Mouse (Mus musculus) brain, embryonic 14.5 days (tissue): Measurements from ENCODE around the gene Cmtr1.

Experiments
- CTCF ChIP-seq: fragments of 200-500 bp; IDR thresholded peaks from 2 replicates; pipeline ENCODE4 v1.5.1; 2012; ENCODE audit warnings: inconsistent platforms, mild to moderate bottlenecking, moderate library complexity, borderline replicate concordance; ENCODE audit not compliant: insufficient read depth, insufficient read length; ENCODE audit errors: extremely low read depth
- POLR2A ChIP-seq: fragments of 200-500 bp; IDR thresholded peaks from 2 replicates; pipeline ENCODE4 v1.6.1; 2012; ENCODE audit warnings: mild to moderate bottlenecking, inconsistent platforms, borderline replicate concordance; ENCODE audit not compliant: poor library complexity, insufficient read depth, insufficient read length, severe bottlenecking; ENCODE audit errors: extremely low read depth

DNA sequence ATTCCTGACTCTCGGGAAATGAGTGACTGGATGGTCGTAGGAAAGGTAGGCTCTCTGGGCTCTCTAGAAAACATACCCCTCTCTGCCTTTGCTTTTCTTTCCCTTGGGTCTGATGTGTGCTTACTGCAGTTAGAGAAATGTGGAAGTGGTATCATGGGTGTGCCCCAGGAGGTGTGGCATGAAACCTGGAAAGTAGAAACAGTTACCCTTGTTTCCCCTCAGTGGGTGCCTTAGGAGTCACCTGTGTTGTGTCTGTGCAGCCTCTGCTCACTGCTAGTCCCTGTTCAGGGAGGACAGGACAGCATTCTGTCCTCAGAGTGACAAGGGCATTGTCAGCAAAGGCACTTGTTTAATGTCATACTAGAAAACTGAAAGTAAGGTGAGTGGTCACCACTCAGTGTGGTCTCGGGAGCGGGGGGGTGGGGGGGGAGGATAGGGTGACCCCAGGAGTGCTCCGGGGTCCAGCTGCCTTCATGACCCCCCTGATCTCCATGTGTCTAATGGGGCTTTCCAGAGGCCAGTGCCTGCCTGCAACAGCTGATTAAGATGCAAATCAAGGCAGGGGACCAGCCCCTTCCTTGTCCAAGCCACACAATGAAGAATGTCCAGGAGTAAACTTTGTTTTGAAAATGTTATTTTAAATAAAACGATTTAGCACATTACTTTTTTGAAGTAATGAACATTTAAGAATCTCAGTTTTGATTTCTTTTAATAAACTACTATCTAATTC, 18.8 kb downstream of the Cmtr1 start:
- TF ChIP-seq POLR2A (no peak), CTCF (no peak)
